Mouse (Mus musculus): ENCODE data around the gene Disp3.

The Disp3 gene

DNA sequence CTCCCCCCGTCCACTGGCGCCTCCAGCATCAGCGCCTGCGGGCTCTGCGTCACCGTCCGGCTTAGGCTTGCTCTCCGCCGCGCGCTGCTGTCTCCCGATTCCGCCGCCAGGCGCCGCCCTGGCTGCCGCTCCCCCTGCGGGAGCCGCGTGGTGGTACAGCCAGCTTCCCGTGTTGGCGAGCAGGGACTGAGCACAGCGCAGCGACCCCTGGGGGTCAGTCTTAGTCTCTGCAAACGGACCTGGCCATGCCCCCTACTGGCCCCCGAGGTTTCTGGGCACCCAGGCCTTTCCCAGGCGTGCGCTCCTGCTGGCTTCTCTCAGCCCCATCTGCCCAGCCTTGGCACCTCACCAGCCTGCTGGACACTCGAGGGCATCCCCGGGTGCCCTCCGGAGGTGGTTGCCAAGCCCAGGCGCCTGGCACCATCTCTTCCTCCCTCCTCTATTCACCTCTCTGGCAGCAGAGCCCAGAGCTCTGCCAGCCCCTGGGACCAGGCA, 337 bp upstream of the Disp3 start:
- peak; percentile 19 for DNase-seq (ENCODE audit: low read depth)

DNA sequence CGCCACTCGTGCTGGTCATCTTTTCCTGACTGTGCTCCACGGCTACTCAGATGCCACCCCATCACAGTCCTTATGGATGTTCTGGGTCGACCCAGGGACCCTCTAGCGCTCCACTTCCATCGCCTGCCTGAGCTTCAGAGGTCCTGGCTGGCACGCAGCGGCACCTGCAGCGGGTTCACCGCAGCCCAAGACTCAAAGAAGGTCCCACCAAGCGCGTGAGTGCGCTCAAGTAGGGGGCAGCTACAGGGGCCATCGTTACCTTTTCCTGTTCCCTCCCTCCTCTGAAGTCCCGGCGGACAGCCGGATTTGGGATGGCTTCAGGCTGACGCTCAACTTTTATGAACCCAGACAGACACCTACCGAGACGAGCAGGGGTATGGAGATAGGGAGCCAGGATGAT, 724 bp downstream of the Disp3 start:
- no peak for DNase-seq (ENCODE audit: low read depth)

DNA sequence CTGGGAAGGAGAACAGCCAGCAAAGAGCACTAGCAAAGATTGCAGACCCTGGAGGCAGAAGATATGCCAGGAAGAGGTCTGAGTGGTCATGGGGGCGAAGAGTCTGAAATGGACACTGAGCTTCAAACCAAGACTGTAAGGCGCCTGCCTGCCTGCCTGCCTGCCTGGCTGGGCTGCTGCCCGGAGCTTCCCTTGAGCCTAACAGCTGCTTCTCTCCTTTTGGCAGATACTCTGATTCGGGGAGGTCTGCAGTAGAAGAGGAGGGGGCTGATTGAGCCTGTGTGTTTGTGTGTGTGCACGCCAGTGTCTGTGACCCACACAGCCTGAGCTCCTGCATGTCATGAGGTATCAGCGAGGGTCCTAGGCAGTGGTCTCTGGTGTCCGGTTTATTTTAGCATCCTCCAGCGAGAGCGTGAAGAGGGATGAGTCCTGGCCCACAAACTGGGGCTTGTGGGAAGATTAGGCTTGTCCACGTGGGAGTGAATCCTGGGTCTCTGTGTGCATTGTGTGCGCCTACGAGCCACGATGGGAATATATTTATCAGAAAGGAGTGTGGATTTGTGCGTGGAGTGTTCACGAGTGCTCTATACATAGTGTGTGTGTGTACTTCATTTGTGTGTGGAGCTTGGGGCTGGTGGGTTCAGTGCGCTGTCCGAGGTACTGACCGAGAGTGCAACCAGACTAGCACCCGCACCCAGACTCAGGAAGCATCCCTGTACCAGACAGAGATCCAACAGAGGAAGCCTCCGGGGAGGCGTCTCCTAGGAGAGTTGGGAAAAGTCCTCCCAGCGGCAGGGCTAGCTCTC, 1.3 kb downstream of the Disp3 start:
- no peak for DNase-seq (ENCODE audit: low read depth)

DNA sequence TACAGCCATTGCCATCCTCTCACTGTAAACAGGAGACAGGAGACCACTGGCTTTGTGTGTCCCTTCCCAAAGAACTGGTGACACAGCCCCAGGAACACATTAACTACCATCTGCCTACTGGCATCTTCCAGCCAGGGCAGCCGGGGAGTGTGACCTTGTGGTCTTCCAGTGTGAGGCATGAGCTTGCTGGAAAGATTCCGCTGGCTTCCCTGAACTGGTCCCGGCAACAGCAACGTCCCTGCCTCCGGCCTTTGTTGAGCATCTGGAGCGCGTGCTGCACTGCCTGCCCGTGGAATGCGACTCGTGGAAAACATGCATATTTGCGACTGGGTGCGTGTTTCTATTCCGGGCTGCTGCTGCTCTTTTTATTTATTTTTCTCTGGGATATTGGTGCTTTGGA, 3.5 kb downstream of the Disp3 start:
- no peak for DNase-seq (ENCODE audit: low read depth)

DNA sequence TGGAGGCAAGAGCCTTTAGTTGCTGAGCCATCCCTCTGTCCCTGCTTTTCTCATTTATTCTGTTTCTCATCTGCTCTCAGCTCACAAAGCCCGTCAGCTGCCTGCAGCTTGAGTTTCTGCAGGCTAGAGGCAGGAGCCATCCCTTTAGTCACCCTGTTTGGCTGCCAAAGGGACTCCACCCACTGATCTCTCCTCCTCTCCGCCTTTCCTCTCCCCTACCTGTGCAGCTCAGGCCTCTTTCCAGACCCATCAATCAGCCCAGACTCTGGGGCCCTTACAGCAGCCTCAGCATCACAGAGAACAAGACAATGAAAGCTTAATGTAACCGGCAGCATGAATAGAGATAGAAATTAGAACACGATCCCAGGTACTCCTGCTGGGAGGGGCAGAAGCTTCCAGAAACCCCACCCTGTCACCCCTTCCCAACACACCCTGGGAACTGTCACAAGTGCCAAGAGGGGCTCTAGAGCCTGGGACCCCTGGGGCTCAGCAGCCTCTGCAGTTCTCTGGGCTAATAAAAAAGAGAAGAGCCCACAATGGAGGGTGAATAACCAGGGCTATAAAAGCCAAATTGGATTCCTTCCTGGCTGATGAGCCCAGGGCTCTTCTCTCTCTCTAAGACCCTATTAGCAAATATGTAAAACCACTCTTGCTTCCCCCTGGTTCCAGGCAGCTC, 10.8 kb downstream of the Disp3 start:
- DNase-seq (ENCODE audit: low read depth): no peak

DNA sequence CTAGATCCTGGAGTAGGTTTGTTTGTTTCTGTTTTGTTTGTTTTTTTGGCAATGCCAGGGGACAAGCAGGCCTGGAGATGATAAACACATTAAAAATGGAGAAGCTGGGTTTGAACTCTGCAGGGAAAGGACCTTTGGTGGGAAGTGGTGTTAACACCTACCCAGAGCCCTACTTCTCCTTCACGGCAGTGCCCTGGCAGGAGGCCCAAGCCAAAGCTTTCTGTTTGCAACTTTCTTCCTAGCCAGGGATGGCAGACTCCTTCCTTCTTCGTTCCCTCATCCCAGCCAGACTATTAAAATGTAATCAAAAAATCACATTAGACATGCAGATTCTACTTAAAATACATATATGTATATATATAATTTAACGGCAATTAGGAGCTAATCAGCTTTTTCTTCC, 13.1 kb downstream of the Disp3 start:
- no peak for DNase-seq (ENCODE audit: low read depth)

DNA sequence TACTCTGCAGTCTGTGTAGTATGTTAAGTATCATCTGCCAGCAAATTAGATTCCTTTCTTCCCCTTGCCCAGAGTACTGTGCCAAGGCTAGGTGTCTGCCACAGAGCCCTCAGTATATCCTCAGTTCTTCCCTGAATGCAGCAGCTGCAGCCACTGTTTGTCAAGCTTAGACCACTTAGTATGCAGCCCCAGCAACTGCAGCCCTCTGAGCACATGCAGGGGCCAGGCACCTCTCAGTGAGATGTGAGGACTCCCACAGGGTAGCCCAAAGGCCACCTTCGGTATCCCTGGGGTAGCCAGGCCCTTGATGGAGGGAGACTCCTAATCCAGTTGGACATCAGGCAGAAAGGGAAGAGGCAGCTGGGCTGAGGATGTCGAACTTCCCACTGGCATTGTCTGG, 14.5 kb downstream of the Disp3 start:
- DNase-seq (ENCODE audit: low read depth): no peak

DNA sequence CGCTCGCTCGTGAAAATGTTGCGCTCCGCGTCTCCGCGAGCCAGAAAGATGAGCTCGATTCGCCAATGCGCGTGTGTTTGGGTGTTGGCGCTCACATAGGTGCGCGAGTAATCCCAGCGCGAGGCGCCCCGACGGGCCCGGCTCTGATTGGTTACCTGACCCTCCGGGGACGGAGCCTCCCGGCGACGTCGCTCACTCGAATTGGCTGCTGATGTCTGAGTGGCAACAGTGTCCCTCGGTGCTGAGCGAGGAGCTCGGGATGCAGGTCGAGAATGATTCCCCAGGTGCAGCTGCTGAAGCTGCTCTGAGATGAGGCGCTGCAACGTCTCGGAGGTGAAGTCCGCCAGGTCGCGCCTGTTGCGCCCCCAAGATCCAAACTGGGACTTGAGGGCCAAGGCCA, 16.1 kb downstream of the Disp3 start:
- DNase-seq (ENCODE audit: low read depth): no peak

DNA sequence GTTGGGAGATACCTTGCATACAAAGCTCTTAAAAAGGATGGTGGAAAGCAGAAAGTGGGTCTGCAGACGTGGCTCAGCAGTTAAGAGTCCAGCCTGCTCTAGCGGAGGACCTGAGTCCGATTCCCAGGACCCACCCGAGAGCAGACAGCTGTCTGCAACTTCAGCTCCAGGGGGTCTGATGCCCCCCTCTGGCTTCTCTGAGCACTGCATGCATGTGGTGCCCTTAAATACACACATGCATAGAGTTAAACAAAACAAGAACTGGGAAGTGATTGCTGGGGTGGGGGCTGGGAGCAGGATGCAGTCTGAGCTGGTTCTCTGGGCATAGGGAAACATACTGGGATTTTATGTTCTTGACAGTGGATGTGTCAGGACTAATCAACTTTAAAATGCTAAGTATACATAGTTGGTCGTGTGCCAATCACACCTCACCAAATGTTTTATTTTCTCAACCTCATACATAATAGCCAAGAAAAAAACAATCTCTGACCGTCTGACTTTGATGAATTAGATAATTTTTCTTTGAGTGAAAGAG, 20.7 kb downstream of the Disp3 start:
- no peak for DNase-seq (ENCODE audit: low read depth)

DNA sequence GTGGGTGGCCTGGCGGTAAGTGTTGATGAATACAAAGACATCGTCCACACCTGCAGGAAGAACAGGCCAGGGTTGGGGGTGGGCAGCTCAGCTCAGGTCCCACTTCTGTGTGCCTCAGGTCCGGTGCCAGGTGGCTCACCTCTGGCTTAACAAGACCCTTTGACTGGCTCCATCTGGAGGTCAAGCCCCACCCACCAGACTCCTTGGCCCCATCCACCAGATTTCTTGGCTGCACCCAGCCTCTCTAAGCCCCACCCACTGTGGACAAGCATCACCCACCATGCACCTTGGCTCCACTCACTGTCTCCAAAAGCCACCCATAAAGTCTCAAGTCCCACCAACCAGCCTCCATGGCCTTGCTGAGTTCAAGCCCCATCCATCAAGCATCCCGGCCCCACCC, 27.8 kb downstream of the Disp3 start:
- no peak for DNase-seq (ENCODE audit: low read depth)

DNA sequence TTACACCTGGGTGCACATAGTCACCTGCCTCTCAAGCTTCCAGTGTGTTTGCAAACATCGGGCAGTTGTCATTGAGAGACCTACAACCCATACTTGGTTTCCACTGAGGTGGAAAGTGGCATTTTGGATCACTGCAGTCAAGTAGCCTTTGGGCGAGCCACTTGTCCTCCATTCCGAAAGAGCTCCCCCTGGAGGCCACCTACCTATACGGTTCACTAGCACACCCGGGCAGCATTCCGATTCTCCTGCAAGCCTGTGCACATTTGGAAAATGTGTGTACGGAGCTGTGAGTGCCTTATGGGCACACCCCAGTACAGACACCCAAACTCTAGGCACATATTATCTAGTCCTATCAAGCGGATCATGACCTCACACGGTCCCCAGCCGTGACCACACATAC, 38.4 kb downstream of the Disp3 start:
- peak; percentile 3 for DNase-seq (ENCODE audit: low read depth)

DNA sequence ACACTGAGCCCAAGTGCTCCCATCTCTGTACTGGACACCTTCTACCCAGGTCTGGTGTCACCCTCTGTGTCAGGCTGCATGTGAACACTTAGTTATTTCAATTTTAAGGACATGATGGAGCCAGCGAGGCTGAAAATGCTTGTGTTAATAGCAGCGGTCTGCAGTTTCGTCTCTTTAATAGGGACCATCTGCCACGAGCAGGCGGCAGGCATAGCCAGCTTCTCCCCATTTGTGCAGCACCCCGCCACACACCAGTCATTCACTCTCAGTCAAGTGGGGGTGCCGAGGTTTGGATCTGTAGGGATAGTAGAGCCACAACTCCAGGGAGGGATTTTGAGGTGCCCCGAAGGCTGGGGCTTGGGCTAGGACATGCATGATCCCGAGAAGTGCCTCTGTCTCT, 47.4 kb downstream of the Disp3 start:
- DNase-seq (ENCODE audit: low read depth): no peak

DNA sequence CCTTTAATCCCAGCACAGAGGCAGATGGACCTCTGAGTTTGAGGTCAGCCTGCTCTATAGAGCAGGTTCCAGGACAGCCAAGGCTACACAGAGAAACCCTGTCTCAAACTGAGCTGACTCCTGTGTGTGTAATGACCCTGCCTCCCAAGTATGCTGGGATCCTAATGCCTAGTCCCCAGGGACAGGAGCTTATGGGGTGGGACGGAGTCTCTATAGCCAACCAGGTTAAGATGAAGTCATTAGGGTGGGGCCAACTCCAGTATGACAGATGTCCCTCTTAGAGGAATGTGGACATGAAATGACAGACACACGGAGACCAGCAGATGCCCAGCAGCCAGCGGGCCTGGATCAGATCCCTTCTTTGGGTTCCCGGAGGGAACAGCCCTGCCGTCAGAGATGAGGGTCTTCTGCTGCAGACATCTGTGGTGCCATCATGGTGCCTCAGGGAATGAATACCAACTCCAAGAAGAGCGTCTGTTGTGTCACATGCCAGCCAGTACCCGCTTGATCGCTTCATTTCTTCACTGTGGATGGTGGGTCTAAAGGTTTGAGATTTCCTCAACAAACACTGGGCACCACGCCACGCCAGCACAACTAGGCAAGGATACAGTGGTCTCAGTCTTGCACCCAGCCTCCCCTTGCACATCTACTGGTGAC, 48.2 kb downstream of the Disp3 start:
- no peak for DNase-seq (ENCODE audit: low read depth)

DNA sequence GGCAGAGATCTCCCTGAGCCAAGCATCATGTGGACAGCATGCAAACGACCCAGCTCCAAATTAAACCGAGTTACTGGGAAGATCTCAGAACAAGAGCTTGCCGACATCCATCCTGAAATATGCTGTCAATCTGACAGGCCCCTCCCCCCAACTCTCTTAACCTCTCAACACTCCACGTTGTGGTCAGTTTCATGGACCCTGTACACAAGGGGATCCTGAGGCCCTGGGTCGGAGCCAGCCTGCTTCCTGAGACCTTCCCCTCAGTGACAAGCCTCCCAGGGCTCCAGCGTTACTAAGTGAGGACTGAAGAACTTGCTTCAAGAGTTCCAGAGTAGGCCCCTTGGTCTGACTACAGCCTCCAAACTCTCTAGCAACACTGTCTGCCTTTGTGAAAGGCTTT, 48.8 kb downstream of the Disp3 start:
- DNase-seq (ENCODE audit: low read depth): no peak

DNA sequence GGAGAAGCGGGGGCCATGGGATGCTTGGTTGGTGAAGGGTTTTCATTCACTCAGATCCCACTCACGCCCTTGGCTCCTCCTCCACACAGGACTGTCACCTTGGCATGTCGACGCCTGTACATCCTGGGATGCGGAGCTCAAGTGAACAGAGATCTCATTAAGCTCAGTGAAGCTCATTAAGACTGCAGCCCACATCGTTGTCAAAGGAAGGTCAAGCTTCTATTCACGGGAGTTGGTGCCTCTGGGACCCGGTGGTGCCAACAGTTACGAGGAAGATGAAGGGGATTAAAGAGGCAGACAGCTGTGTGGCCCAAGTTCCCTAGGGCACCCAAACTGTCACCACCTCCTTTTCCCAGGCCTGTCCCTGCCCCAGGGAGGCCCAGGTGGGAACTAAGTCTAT, 49.5 kb downstream of the Disp3 start:
- DNase-seq (ENCODE audit: low read depth): no peak

DNA sequence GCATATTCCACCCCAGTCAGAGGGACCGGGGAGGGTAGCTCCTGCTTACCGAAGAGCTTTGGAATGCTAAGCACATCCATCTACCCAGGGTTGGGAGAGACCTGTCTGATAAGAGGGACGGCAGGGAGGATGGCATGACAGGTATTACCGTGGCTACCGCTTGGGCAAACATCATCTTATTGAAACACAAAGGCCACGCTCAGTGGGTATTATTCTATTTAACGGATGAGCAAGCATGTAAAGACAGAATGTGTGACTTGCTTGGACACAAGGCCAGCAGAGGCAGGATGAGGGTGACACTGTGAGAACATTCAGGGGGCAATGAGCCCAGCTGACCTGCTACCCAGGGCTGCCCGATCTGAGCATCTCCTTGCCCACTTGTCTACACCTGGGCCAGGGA, 51.1 kb downstream of the Disp3 start:
- no peak for DNase-seq (ENCODE audit: low read depth)

DNA sequence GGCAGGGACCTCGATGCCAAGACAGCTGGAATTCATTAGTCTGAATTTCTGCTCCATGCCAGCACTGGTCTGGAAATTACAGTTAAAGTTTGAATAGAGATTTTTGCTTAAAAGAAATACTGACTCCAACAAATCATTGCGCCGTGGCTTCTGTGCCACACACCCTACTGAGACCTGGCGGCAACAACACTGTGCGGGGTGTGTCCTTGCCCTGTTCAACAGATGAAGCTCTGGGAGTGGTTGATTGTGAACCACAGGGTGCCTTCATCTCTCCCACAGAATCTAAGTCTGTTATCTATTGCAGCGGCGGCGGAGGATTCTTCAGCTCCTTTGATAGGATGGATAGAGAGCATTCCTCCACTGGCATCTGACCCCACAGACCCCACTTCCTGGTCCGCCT, 54.7 kb downstream of the Disp3 start:
- no peak for DNase-seq (ENCODE audit: low read depth)

DNA sequence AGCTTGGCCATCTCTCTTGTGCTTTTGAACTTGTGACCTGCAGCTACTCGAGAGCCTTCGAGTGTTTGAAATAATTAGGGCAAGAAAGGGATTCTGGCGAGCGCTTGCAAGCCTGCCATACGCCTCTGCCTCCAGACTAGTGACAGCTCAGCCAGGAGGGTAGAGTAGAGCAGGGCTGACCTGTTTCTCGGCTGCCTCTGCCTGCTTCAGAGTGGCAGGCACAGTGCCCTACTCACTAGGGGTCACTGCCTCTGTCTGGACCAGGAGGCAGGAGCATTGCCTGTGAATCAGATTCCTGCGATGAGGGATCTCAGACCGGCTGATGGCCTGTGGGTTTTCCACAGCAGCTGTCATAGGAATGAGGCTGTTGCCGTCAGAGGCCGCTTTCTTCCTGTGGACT, 55.1 kb downstream of the Disp3 start:
- DNase-seq (ENCODE audit: low read depth): no peak

DNA sequence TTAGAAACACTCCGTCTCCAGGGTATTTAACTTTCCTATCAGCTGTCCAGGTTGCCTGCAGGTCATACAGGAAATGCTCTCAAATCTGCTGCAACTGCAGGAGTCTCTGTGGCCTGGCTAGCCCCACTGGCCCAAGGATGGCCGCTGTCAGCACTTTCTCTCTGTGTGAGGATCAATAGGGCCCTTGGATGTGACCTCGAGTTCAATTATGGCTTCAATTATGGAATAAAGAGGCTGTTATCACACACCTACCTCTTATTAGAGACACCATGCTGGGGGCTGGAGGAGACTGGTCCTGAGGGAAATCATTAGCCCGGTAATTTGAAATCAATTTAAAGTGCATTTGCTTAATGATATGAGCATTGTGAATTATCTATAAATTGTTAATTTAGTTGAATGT, 55.6 kb downstream of the Disp3 start:
- no peak for DNase-seq (ENCODE audit: low read depth)

DNA sequence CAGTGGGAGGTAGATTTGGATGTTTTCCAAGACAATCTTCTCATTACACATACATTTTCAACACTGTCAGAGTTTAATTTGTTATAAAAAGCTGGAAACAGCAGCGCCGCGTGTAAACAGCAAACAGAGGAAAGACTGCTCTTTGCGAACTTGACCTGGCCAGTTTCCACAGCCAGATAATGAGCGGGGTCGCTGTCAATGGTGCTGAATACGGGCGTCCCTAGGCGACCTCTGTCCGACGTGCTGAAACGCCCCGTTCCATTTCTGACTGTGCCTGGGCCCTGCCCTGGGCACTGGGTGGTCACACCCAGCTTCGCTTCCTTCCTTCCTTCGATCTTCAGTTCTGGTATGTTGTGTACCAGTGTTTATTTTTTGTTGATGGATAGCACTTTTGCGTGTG, 58.1 kb downstream of the Disp3 start:
- no peak for DNase-seq (ENCODE audit: low read depth)

DNA sequence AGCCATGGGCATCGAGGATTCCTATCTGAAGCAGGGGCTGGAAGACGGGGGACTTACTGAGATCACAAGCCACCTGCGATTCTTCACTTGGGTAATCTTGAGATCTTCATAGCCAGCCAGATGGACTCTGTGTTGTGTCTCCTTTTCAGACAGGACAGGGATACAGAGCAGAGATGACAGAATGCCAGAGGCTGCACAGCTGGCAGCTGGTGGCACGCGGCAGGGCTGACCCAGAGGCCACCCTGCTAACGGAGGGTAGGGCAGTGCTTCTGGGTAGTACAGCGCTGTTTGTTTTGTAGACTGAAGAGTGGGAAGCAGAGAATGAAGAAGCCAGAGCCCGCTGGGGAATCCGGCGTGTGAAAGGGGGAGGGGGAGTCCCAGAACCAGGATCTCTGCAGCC, 64.8 kb downstream of the Disp3 start:
- DNase-seq (ENCODE audit: low read depth): no peak

DNA sequence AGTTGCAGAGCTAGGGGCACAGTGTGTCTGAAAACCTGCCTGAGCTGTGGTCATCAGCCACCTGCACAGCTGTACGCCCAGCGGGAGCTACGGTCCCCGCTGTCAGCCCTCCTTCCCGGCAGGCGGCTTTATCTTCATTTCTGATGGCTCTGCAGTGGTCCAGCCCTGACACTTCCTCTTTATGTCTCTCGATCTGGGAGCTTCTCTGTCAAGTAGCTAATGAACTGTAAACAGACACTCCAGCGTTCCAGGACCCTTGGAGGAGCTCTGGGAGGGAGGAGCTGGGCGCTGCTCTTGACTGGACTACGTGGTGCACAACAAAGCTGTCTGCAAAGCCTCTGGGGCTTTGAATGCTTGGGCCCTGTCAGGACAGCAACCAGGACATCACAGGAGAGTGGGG, 67.1 kb downstream of the Disp3 start:
- DNase-seq (ENCODE audit: low read depth): no peak

DNA sequence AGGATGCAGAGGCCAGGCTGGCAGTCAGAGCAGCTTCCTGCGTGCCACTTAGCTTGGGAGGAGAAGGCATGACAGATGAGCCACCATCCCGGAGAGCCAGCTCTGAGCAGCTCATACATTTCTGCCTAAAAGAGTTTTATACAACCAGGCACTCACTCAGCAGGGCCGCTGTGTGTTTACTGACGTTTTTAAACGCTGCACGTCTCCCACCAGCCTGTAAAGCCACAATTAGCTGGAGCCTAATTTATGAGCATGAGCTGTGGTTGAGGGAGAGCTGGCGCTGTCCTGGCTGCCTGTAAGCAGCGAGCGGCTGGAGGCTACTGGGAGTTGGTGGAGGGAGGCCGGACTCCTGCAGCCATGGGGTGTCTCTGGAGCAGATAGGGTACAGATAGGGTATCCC, 69.5 kb downstream of the Disp3 start:
- no peak for DNase-seq (ENCODE audit: low read depth)

All from naive thymus-derived CD4-positive, alpha-beta T cell, adult 2 months (primary cell).